Mouse (Mus musculus): ENCODE measurements around the gene Thada.
A peak's percentile ranks its signal among the peaks of the same experiment; 100 is the strongest.

The Thada gene

GRCm38 (mm10) chr17:84162211-84162760, 303.7 kb downstream of the Thada start:
- peak; percentile 20 for DNase-seq (ENCODE audit: low spot score)

- DNase-seq (ENCODE audit: low spot score) = peak; percentile 12
Observed at GRCm38 (mm10) chr17:84161231-84161854, 304.7 kb downstream of the Thada start.

- no peak for DNase-seq (ENCODE audit: low spot score)
Observed at GRCm38 (mm10) chr17:84158891-84159290, 307.1 kb downstream of the Thada start.

- no peak for DNase-seq (ENCODE audit: low spot score)
Observed at GRCm38 (mm10) chr17:84158461-84158795, 307.6 kb downstream of the Thada start.

GRCm38 (mm10) chr17:84157743-84158460, 308.1 kb downstream of the Thada start:
- no peak for DNase-seq (ENCODE audit: low spot score)

- peak; percentile 72 for DNase-seq (ENCODE audit: low spot score)
Observed at GRCm38 (mm10) chr17:84156748-84157742, 309.0 kb downstream of the Thada start.

- DNase-seq (ENCODE audit: low spot score) = no peak
Observed at GRCm38 (mm10) chr17:84156227-84156573, 309.8 kb downstream of the Thada start.

- DNase-seq (ENCODE audit: low spot score) = no peak
Observed at GRCm38 (mm10) chr17:84155516-84156226, 310.3 kb downstream of the Thada start.

GRCm38 (mm10) chr17:84155029-84155338, 311.0 kb downstream of the Thada start:
- DNase-seq (ENCODE audit: low spot score) = no peak

- no peak for DNase-seq (ENCODE audit: low spot score)
Observed at GRCm38 (mm10) chr17:84154302-84155028, 311.5 kb downstream of the Thada start.

- no peak for DNase-seq (ENCODE audit: low spot score)
Observed at GRCm38 (mm10) chr17:84152976-84153786, 312.8 kb downstream of the Thada start.

GRCm38 (mm10) chr17:84152206-84152975, 313.6 kb downstream of the Thada start:
- no peak for DNase-seq (ENCODE audit: low spot score)

GRCm38 (mm10) chr17:84151306-84151705, 314.7 kb downstream of the Thada start:
- DNase-seq (ENCODE audit: low spot score) = no peak

GRCm38 (mm10) chr17:84150291-84150690, 315.7 kb downstream of the Thada start:
- no peak for DNase-seq (ENCODE audit: low spot score)

- DNase-seq (ENCODE audit: low spot score) = no peak
Observed at GRCm38 (mm10) chr17:84149566-84149965, 316.4 kb downstream of the Thada start.

- DNase-seq (ENCODE audit: low spot score) = peak; percentile 91
Observed at GRCm38 (mm10) chr17:84148499-84149484, 317.2 kb downstream of the Thada start.

- no peak for DNase-seq (ENCODE audit: low spot score)
Observed at GRCm38 (mm10) chr17:84147183-84148108, 318.6 kb downstream of the Thada start.
